Mouse (Mus musculus) right cerebral cortex, postnatal 25 days (tissue): ENCODE data around the gene Smcr8.

Experiments used
- DNase-seq: peaks from one replicate; pipeline ENCODE4 v3.0.0; 2022

Smcr8 gene

GRCm38 (mm10) chr11:60776829-60777740 lies at the start of gene Smcr8, which contains the start of gene Top3a:
Smcr8 (plus strand) TSS chr11:60777524.
Top3a (minus strand) TSS chr11:60777365.
- peak; percentile 85 for DNase-seq

GRCm38 (mm10) chr11:60728260-60728761 lies 49.0 kb upstream of the Smcr8 start, which contains the start of gene Mief2:
Mief2 (plus strand) TSS chr11:60728398.
- DNase-seq: peak; percentile 94

GRCm38 (mm10) chr11:60729217-60729641 lies 48.1 kb upstream of the Smcr8 start:
- DNase-seq: no peak

- DNase-seq: no peak
These were observed 47.2 kb upstream of the Smcr8 start for GRCm38 (mm10) chr11:60730169-60730568.

- no peak for DNase-seq
These were observed 46.1 kb upstream of the Smcr8 start for GRCm38 (mm10) chr11:60731251-60731650.

- no peak for DNase-seq
These were observed 43.1 kb upstream of the Smcr8 start for GRCm38 (mm10) chr11:60734206-60734605.

GRCm38 (mm10) chr11:60735191-60735590 lies 42.1 kb upstream of the Smcr8 start:
- DNase-seq: no peak

- DNase-seq: no peak
These were observed 40.8 kb upstream of the Smcr8 start for GRCm38 (mm10) chr11:60736491-60736890.

GRCm38 (mm10) chr11:60737450-60737849 lies 39.9 kb upstream of the Smcr8 start:
- no peak for DNase-seq

- DNase-seq: no peak
These were observed 37.0 kb upstream of the Smcr8 start for GRCm38 (mm10) chr11:60740321-60740720.

- peak; percentile 13 for DNase-seq
These were observed 21.8 kb upstream of the Smcr8 start for GRCm38 (mm10) chr11:60755570-60755969.

- no peak for DNase-seq
These were observed 15.6 kb upstream of the Smcr8 start for GRCm38 (mm10) chr11:60761681-60762080.

- DNase-seq: no peak
These were observed 10.4 kb upstream of the Smcr8 start for GRCm38 (mm10) chr11:60766969-60767368.

- DNase-seq: no peak
These were observed 8.0 kb upstream of the Smcr8 start for GRCm38 (mm10) chr11:60769322-60769721.

GRCm38 (mm10) chr11:60770776-60771175 lies 6.5 kb upstream of the Smcr8 start:
- no peak for DNase-seq

GRCm38 (mm10) chr11:60772161-60772560 lies 5.2 kb upstream of the Smcr8 start:
- no peak for DNase-seq

- DNase-seq: no peak
These were observed 3.1 kb upstream of the Smcr8 start for GRCm38 (mm10) chr11:60774158-60774689.

- DNase-seq: no peak
These were observed 2.5 kb upstream of the Smcr8 start for GRCm38 (mm10) chr11:60774841-60775240.

- DNase-seq: no peak
These were observed 1.7 kb upstream of the Smcr8 start for GRCm38 (mm10) chr11:60775578-60775977.

- no peak for DNase-seq
These were observed 1.1 kb upstream of the Smcr8 start for GRCm38 (mm10) chr11:60776107-60776828.

GRCm38 (mm10) chr11:60777801-60778370 lies 562 bp downstream of the Smcr8 start:
- no peak for DNase-seq

GRCm38 (mm10) chr11:60779673-60780189 lies 2.4 kb downstream of the Smcr8 start:
- no peak for DNase-seq
